Mouse (Mus musculus) heart, postnatal 0 days (tissue): ENCODE results near the gene Mmp9. TPM values are rescaled to one million over a fixed set of nuclear protein-coding genes. Genes with fewer than 3 reads are reported as not detected.

Experiments used
- ATAC-seq: fragments of 200-750 bp; cut with Nextera tagmentation; 2 replicates; pipeline ENCODE4 v1.8.0; 2017; ENCODE audit warnings: low read depth, moderate number of reproducible peaks, moderate library complexity; ENCODE audit not compliant: insufficient read depth
- DNase-seq: peaks from one replicate; pipeline ENCODE4 v3.0.0-alpha.2; 2016; ENCODE audit warnings: low spot score
- H3K27ac ChIP-seq: fragments of 300-500 bp; sonication (generic); 2 replicates; pipeline ENCODE4 v1.5.1; 2014; ENCODE audit warnings: low read depth, mild to moderate bottlenecking
- H3K27me3 ChIP-seq: fragments of 300-500 bp; sonication (generic); 2 replicates; pipeline ENCODE4 v1.6.1; 2014; ENCODE audit warnings: low read length, mixed read lengths; ENCODE audit not compliant: control insufficient read depth, insufficient read depth
- H3K36me3 ChIP-seq: fragments of 300-500 bp; sonication (generic); replicated peaks from 2 replicates; pipeline ENCODE4 v1.6.1; 2014; ENCODE audit warnings: low read length, mixed read lengths; ENCODE audit not compliant: control insufficient read depth, insufficient read depth
- H3K4me1 ChIP-seq: fragments of 300-500 bp; sonication (generic); 2 replicates; pipeline ENCODE4 v1.6.1; 2014; ENCODE audit warnings: antibody characterized with exemption; ENCODE audit not compliant: control insufficient read depth, insufficient read depth
- H3K4me2 ChIP-seq: fragments of 300-500 bp; sonication (generic); 2 replicates; pipeline ENCODE4 v1.6.1; 2014; ENCODE audit warnings: low read depth, mild to moderate bottlenecking, low read length, moderate library complexity
- H3K4me3 ChIP-seq: fragments of 300-500 bp; sonication (generic); 2 replicates; pipeline ENCODE4 v1.5.1; 2014; ENCODE audit warnings: low read depth, low read length
- H3K9ac ChIP-seq: fragments of 300-500 bp; sonication (generic); replicated peaks from 2 replicates; pipeline ENCODE4 v1.6.1; 2014; ENCODE audit warnings: low read depth, low read length, mixed read lengths
- H3K9me3 ChIP-seq: fragments of 300-500 bp; sonication (generic); replicated peaks from 2 replicates; pipeline ENCODE4 v1.6.1; 2016; ENCODE audit warnings: low read length; ENCODE audit not compliant: control insufficient read depth
- CTCF ChIP-seq: IDR thresholded peaks from 2 replicates; pipeline ENCODE4 v1.5.1; 2016; ENCODE audit warnings: antibody characterized with exemption, control low read depth, low read depth
- EP300 ChIP-seq: IDR thresholded peaks from 2 replicates; pipeline ENCODE4 v1.6.1; 2016; ENCODE audit warnings: antibody characterized with exemption, low read depth
- WGBS: fragments of 180-500 bp; shearing (Covaris S2); extraction: QIAGEN DNeasy Blood & Tissue Kit; methylation state at CpG from one replicate; pipeline ENCODE4 v1.1.7; 2014; 5-methylcytosine and 5-hydroxymethylcytosine counted together
- polyA plus RNA-seq: library from polyadenylated mRNA; unstranded; fragments of >200 nt; fragmentation: Nextera tagmentation; extraction: Ambion mirVana; gene quantifications from 2 replicates; pipeline ENCODE4 v1.2.1, GENCODE M21; 2015
- total RNA-seq: library from RNA; depleted of rRNA; stranded (reverse); fragments of >200 nt; gene quantifications from 2 replicates; pipeline ENCODE4 v1.2.3, GENCODE M21; 2014; ENCODE audit warnings: low replicate concordance

Mmp9 gene
- total and polyA plus RNA-seq, 2 experiments from 2014 or later: 0.08 to 0.64 TPM

- no peaks in the 10 kb centered on the region for H3K27me3 ChIP-seq
- H3K9ac ChIP-seq: peak overlapping the region; percentile 87
- peaks cover 39% of the 10 kb centered on the region for H3K36me3 ChIP-seq
- 4% methylated on average over 37 of the region's 37 CpGs for WGBS
- no peak for DNase-seq
- peak overlapping the region; percentile 99 for H3K27ac ChIP-seq
- H3K4me3 ChIP-seq: peak overlapping the region; percentile 76
- no peak for TF ChIP-seq CTCF
- peaks cover 8% of the 10 kb centered on the region; the same call in 1 of the 2 replicates for H3K4me1 ChIP-seq
- no peak for ATAC-seq
- H3K4me2 ChIP-seq: peak overlapping the region; percentile 78
- peaks cover 7% of the 10 kb centered on the region; the same call in 1 of the 2 replicates for H3K9me3 ChIP-seq
These were observed 30.1 kb upstream of the Mmp9 start for GRCm38 (mm10) chr2:164910360-164911061.

GRCm38 (mm10) chr2:164911086-164912048 lies 29.2 kb upstream of the Mmp9 start, which contains the start of gene Zfp335:
Gene Zfp335, minus strand, starts transcription at chr2:164911757.
- peak within 1 kb of the TSS; percentile 76 for H3K4me3 ChIP-seq
- peaks cover 30% of the 10 kb centered on the region for H3K36me3 ChIP-seq
- H3K4me1 ChIP-seq: peaks cover 8% of the 10 kb centered on the region; the same call in 1 of the 2 replicates
- under 1% methylated on average over 80 of the region's 91 CpGs for WGBS
- no peaks in the 10 kb centered on the region for H3K27me3 ChIP-seq
- peak; percentile 95 for TF ChIP-seq EP300
- TF ChIP-seq CTCF: peak; percentile 51
- peak within 1 kb of the TSS; percentile 99 for H3K27ac ChIP-seq
- H3K9me3 ChIP-seq: peaks cover 1% of the 10 kb centered on the region; the same call in 1 of the 2 replicates
- DNase-seq (peak; percentile 93), ATAC-seq (peak; percentile 88)
- H3K4me2 ChIP-seq: peak within 1 kb of the TSS; percentile 78
- H3K9ac ChIP-seq: peak within 1 kb of the TSS; percentile 87

DNA sequence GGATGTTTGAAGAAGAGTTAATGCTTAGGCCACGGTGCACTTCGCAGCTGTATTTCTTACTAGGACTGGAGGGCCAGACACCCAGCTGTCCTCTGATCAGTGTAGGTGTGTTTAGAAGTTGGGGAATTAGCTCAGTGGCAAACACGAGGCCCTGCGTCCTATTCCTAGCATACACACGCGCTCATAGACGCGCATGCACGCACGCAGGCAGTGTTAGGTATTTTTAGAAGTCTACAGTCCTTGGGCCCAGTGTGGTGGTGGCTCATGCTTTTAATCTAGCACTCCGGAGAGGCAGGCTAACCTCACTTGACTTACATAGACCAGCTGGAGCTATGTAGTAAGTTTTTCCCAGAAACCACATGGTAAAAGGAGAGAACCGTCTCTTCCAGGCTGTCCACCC lies 28.4 kb upstream of the Mmp9 start:
- Histone ChIP-seq H3K4me3 (peak overlapping the region; percentile 76), H3K27ac (peak overlapping the region; percentile 99), H3K4me2 (peak overlapping the region; percentile 78), H3K36me3 (peaks cover 22% of the 10 kb centered on the region), H3K9ac (peak overlapping the region; percentile 87), H3K4me1 (peaks cover 8% of the 10 kb centered on the region; the same call in 1 of the 2 replicates), H3K27me3 (no peaks in the 10 kb centered on the region), H3K9me3 (no peaks in the 10 kb centered on the region)
- no peak for TF ChIP-seq CTCF
- TF ChIP-seq EP300: 0 out of 2 replicates have a peak, but pooled peaks have one; percentile 21
- WGBS: 1% methylated on average over 12 of the region's 12 CpGs
- peak; percentile 78 for ATAC-seq
- peak; percentile 91 for DNase-seq

GRCm38 (mm10) chr2:164912749-164913427 lies 27.7 kb upstream of the Mmp9 start:
- DNase-seq (no peak), ATAC-seq (no peak)
- H3K9ac ChIP-seq: peak overlapping the region; percentile 87; the same call in 1 of the 2 replicates
- H3K27me3 ChIP-seq: no peaks in the 10 kb centered on the region
- peaks cover 8% of the 10 kb centered on the region; the same call in 1 of the 2 replicates for H3K4me1 ChIP-seq
- peak overlapping the region; percentile 76 for H3K4me3 ChIP-seq
- no peaks in the 10 kb centered on the region for H3K9me3 ChIP-seq
- TF ChIP-seq CTCF (no peak), EP300 (no peak)
- H3K36me3 ChIP-seq: peaks cover 15% of the 10 kb centered on the region
- H3K4me2 ChIP-seq: peak overlapping the region; percentile 78; the same call in 1 of the 2 replicates
- H3K27ac ChIP-seq: peak overlapping the region; percentile 99
- 88% methylated on average over 8 of the region's 9 CpGs for WGBS

- Histone ChIP-seq H3K9me3 (no peaks in the 10 kb centered on the region), H3K4me1 (peaks cover 8% of the 10 kb centered on the region; the same call in 1 of the 2 replicates), H3K36me3 (peaks cover 10% of the 10 kb centered on the region), H3K27ac (peak overlapping the region; percentile 33; the same call in 1 of the 2 replicates), H3K27me3 (no peaks in the 10 kb centered on the region), H3K4me3 (no peak overlapping the region), H3K4me2 (no peak overlapping the region), H3K9ac (no peak overlapping the region)
- WGBS: 78% methylated on average over 2 of the region's 2 CpGs
- TF ChIP-seq CTCF (no peak), EP300 (no peak)
- DNase-seq (no peak), ATAC-seq (no peak)
These were observed 27.2 kb upstream of the Mmp9 start for GRCm38 (mm10) chr2:164913428-164913786.
